Mouse (Mus musculus): Measurements from ENCODE around the gene Prtg. TPM values are rescaled to one million over a fixed set of nuclear protein-coding genes. Genes with fewer than 3 reads are reported as not detected.

Prtg gene
- total and polyA plus RNA-seq, 3 experiments = not detected

GRCm38 (mm10) chr9:72828616-72829257, 22.1 kb downstream of the Prtg start:
- H3K9me3 ChIP-seq (replicated peaks; ENCODE audit: insufficient read depth, low read length) = no peaks in the 10 kb centered on the region
- TF ChIP-seq ZC3H11A (IDR thresholded peaks at IDR 0.05; ENCODE audit: low read depth, low read length) = no peak
- no peak for TF ChIP-seq ZNF384 (IDR thresholded peaks at IDR 0.05; ENCODE audit: low read depth, low read length)
- no peak for TF ChIP-seq TCF12 (IDR thresholded peaks at IDR 0.05; ENCODE audit: low read depth, low read length)
- no peak for TF ChIP-seq CHD1 (IDR thresholded peaks at IDR 0.05; ENCODE audit: low read depth, low read length)
- no peak for TF ChIP-seq EP300 (IDR thresholded peaks at IDR 0.05; ENCODE audit: low read depth in 1 of 2, low read length in 2 of 2)
- TF ChIP-seq TAL1 (IDR thresholded peaks at IDR 0.05; ENCODE audit: low read length) = no peak
- TF ChIP-seq NRF1 (IDR thresholded peaks at IDR 0.05; ENCODE audit: insufficient read depth, low read depth, low read length, poor library complexity, severe bottlenecking) = no peak
- TF ChIP-seq BHLHE40 (IDR thresholded peaks at IDR 0.05; ENCODE audit: borderline replicate concordance, low read depth, low read length) = no peak
- no peak for TF ChIP-seq TBP (IDR thresholded peaks at IDR 0.05; ENCODE audit: low read depth, low read length)
- no peak for TF ChIP-seq MAZ (IDR thresholded peaks at IDR 0.05; ENCODE audit: low read depth, low read length)
- TF ChIP-seq MXI1 (IDR thresholded peaks at IDR 0.05; ENCODE audit: low read depth, low read length) = no peak
- TF ChIP-seq CHD2 (IDR thresholded peaks at IDR 0.05; ENCODE audit: low read length) = no peak
- DNase-seq (ENCODE audit: low read depth, low spot score) = no peak

GRCm38 (mm10) chr9:72833992-72834696, 27.5 kb downstream of the Prtg start:
- H3K9ac ChIP-seq (ENCODE audit: control insufficient read depth, low read depth, low read length, poor library complexity, severe bottlenecking) = no peak overlapping the region
- no peaks in the 10 kb centered on the region for H3K79me2 ChIP-seq (ENCODE audit: control insufficient read depth, insufficient read depth, low read length, poor library complexity)
- no peaks in the 10 kb centered on the region for H3K4me1 ChIP-seq (ENCODE audit: control insufficient read depth in 1 of 2, insufficient read depth in 2 of 2, low read length in 2 of 2)
- TF ChIP-seq CTCF (IDR thresholded peaks at IDR 0.05 in 2 of 3, conservative IDR thresholded peaks at IDR 0.05 in 1 of 3; ENCODE audit: control insufficient read depth in 1 of 3, insufficient read depth in 1 of 3, low read depth in 2 of 3, low read length in 3 of 3, poor library complexity in 1 of 3, severe bottlenecking in 1 of 3) (no peak), USF1 (IDR thresholded peaks at IDR 0.05; ENCODE audit: low read depth, low read length) (no peak), MYB (IDR thresholded peaks at IDR 0.05; ENCODE audit: low read depth, low read length) (no peak), RAD21 (IDR thresholded peaks at IDR 0.05; ENCODE audit: low read depth, low read length) (no peak), ZMIZ1 (IDR thresholded peaks at IDR 0.05; ENCODE audit: low read depth, low read length) (no peak), ELF1 (IDR thresholded peaks at IDR 0.05; ENCODE audit: low read depth, low read length) (no peak), GABPA (IDR thresholded peaks at IDR 0.05; ENCODE audit: low read depth, low read length) (no peak), KAT2A (conservative IDR thresholded peaks at IDR 0.05; ENCODE audit: low read depth, low read length) (no peak), RCOR1 (IDR thresholded peaks at IDR 0.05; ENCODE audit: low read depth, low read length) (no peak), TAL1 (IDR thresholded peaks at IDR 0.05; ENCODE audit: low read length) (no peak), MEF2A (IDR thresholded peaks at IDR 0.05; ENCODE audit: extremely low read depth, insufficient replicate concordance, low read depth, low read length, poor library complexity, severe bottlenecking) (no peak)
- peaks cover 14 to 18% of the 10 kb centered on the region in 2 experiments for H3K27me3 ChIP-seq (ENCODE audit: control insufficient read depth in 1 of 2, insufficient read depth in 2 of 2, low read length in 2 of 2)
- no peak overlapping the region for H3K4me3 ChIP-seq (ENCODE audit: control insufficient read depth in 1 of 2, insufficient read depth in 1 of 2, low read depth in 2 of 2, low read length in 2 of 2)
- no peak for DNase-seq (ENCODE audit: low read depth, low spot score)
- no peaks in the 10 kb centered on the region for H3K9me3 ChIP-seq (replicated peaks; ENCODE audit: insufficient read depth, low read length)
- no peak overlapping the region for H3K27ac ChIP-seq (ENCODE audit: control insufficient read depth, low read depth, low read length)
- H3K36me3 ChIP-seq (ENCODE audit: control insufficient read depth in 1 of 2, insufficient read depth in 2 of 2, low read length in 2 of 2) = no peaks in the 10 kb centered on the region

More at GRCm38 (mm10) chr9:72828616-72829257, 22.1 kb downstream of the Prtg start:
- Histone ChIP-seq H3K27me3 (ENCODE audit: control insufficient read depth in 1 of 2, insufficient read depth in 2 of 2, low read length in 2 of 2) (peaks cover 2 to 3% of the 10 kb centered on the region in 2 experiments; a peak in 3 of 4 replicates), H3K4me1 (ENCODE audit: control insufficient read depth in 1 of 2, insufficient read depth in 2 of 2, low read length in 2 of 2) (no peaks in the 10 kb centered on the region), H3K9ac (ENCODE audit: control insufficient read depth, low read depth, low read length, poor library complexity, severe bottlenecking) (no peak overlapping the region), H3K4me3 (ENCODE audit: control insufficient read depth in 1 of 2, insufficient read depth in 1 of 2, low read depth in 2 of 2, low read length in 2 of 2) (no peak overlapping the region), H3K27ac (ENCODE audit: control insufficient read depth, low read depth, low read length) (no peak overlapping the region), H3K79me2 (ENCODE audit: control insufficient read depth, insufficient read depth, low read length, poor library complexity) (no peaks in the 10 kb centered on the region), H3K36me3 (ENCODE audit: control insufficient read depth in 1 of 2, insufficient read depth in 2 of 2, low read length in 2 of 2) (no peaks in the 10 kb centered on the region)

All from MEL (cell line).